ENCODE assay signal across 14 mouse cellular contexts in the genomic region with DNA sequence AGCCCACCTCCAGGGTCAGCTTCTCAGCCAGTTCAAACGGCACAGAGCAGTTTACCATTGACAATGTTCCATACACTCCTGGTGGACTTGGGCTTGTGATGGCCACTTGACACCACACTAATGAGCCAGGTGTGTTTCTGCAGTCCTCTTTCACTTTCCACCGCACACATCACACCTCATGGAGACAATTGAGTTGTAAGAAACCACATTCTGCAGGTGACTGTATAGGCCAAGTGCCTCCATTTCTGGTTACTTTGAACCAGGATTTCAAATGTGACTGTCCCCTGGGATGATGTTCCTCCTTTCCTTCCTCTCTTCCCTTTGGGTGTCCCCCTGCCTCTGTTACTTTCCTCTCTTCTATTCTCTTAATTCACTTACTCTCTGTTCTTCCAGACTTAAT.
"Had no signal": no experiment of that assay in that cellular context is flagged by ENCODE, and none has a peak within 500 bp of the region (broad histone marks: within the 10 kb centered on the region; RNA-seq: fewer than 3 reads in every experiment).

No protein-coding gene starts in this region.

- H3K27ac ChIP-seq: lung, embryonic 15.5 days; macrophage; midbrain, embryonic 13.5 days; midbrain, embryonic 15.5 days; neural tube, embryonic 12.5 days had no signal

- H3K27me3 ChIP-seq: lung, embryonic 15.5 days; midbrain, embryonic 13.5 days; midbrain, embryonic 15.5 days; neural tube, embryonic 12.5 days had no signal

- DNase-seq: lung, adult 2 months; lung, postnatal 14 days; lung, postnatal 36 days; right cerebral cortex, postnatal 14 days; spleen, adult 18-20 months; thymus, adult 18-20 months; thymus, postnatal 14 days; thymus, postnatal 36 days had no signal

- H3K4me1 ChIP-seq: midbrain, embryonic 15.5 days had no signal

- H3K9me3 ChIP-seq: lung, embryonic 15.5 days; megakaryocyte, embryonic 14.5 days; midbrain, embryonic 13.5 days; midbrain, embryonic 15.5 days; neural tube, embryonic 12.5 days had no signal

- H3K36me3 ChIP-seq: lung, embryonic 15.5 days; midbrain, embryonic 13.5 days; midbrain, embryonic 15.5 days; neural tube, embryonic 12.5 days had no signal

- H3K4me3 ChIP-seq: lung, embryonic 15.5 days; midbrain, embryonic 13.5 days; midbrain, embryonic 15.5 days; neural tube, embryonic 12.5 days had no signal
